Mouse (Mus musculus): Measurements from ENCODE around the gene Raph1. TPM values are rescaled to one million over a fixed set of nuclear protein-coding genes. Genes with fewer than 3 reads are reported as not detected.

Raph1 gene
- total and polyA plus RNA-seq, 2 experiments from 2014 or later: 41.4 to 139 TPM

DNA sequence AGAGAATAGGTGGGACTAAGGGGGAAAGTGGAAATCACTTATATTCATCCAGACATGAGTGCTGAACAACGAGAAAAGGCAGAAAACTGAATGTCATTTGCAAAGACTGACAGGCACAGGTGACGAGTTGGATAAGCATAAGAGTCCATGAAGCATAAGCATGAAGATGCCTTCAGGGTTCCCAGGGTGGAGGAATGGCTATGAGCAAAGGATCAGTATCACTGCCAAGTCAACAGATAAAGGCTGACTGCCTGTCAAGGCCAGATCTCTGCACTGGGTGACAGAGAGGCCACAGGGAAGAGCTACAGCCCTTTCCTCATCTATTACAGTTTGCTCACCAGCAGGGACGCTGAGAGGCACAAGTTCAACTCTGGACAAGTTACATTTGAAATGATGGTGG is 5.8 kb upstream of the Raph1 start:
- H3K4me3 ChIP-seq (ENCODE audit: low read depth, low read length): no peak overlapping the region
- 57% methylated on average over 3 of the region's 3 CpGs for WGBS
- DNase-seq (ENCODE audit: low spot score) (no peak), ATAC-seq (ENCODE audit: insufficient read depth, low read depth) (no peak)
- H3K4me1 ChIP-seq (ENCODE audit: control insufficient read depth, insufficient read depth): peaks cover 10% of the 10 kb centered on the region; the same call in 1 of the 2 replicates
- no peak overlapping the region for H3K4me2 ChIP-seq (ENCODE audit: low read depth, low read length)
- no peaks in the 10 kb centered on the region for H3K9me3 ChIP-seq (replicated peaks; ENCODE audit: control insufficient read depth, low read length)
- TF ChIP-seq CTCF (IDR thresholded peaks at IDR 0.05; ENCODE audit: low read depth) (no peak), EP300 (IDR thresholded peaks at IDR 0.05; ENCODE audit: low read depth) (no peak)
- no peak overlapping the region for H3K27ac ChIP-seq (ENCODE audit: low read depth)
- no peaks in the 10 kb centered on the region for H3K36me3 ChIP-seq (replicated peaks; ENCODE audit: control insufficient read depth, insufficient read depth, low read length)
- H3K27me3 ChIP-seq (ENCODE audit: control insufficient read depth, insufficient read depth, low read length): no peaks in the 10 kb centered on the region
- no peak overlapping the region for H3K9ac ChIP-seq (replicated peaks; ENCODE audit: low read depth, low read length)

GRCm38 (mm10) chr1:60569741-60570140 is 2.8 kb upstream of the Raph1 start:
- TF ChIP-seq EP300 (IDR thresholded peaks at IDR 0.05; ENCODE audit: low read depth) (no peak), CTCF (IDR thresholded peaks at IDR 0.05; ENCODE audit: low read depth) (no peak)
- Histone ChIP-seq H3K4me1 (ENCODE audit: control insufficient read depth, insufficient read depth) (peaks cover 15% of the 10 kb centered on the region; the same call in 1 of the 2 replicates), H3K4me2 (ENCODE audit: low read depth, low read length) (no peak overlapping the region), H3K9ac (replicated peaks; ENCODE audit: low read depth, low read length) (no peak overlapping the region), H3K9me3 (replicated peaks; ENCODE audit: control insufficient read depth, low read length) (no peaks in the 10 kb centered on the region), H3K4me3 (ENCODE audit: low read depth, low read length) (no peak overlapping the region), H3K27me3 (ENCODE audit: control insufficient read depth, insufficient read depth, low read length) (no peaks in the 10 kb centered on the region), H3K36me3 (replicated peaks; ENCODE audit: control insufficient read depth, insufficient read depth, low read length) (no peaks in the 10 kb centered on the region), H3K27ac (ENCODE audit: low read depth) (no peak overlapping the region)
- WGBS: 97% methylated on average over 7 of the region's 7 CpGs
- DNase-seq (ENCODE audit: low spot score): no peak
- no peak for ATAC-seq (ENCODE audit: insufficient read depth, low read depth)

DNA sequence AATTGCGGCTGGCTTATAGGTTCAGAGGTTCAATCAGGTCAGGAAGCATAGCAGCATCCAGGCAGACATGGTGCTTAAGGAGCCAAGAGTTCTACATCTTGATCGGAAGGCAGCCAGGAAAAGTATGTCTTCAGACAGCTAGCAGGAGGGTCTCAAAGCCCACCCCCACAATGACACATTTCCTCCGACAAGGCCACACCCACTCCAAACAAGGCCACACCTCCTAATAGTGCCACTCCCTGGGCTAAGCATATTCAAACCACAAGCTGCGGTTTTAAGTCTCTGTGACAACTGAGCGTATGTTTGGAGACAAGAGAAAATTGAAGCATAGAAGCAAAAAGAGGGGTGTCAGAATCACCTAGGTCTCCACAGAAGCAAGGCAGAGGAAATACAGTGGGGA is 2.3 kb upstream of the Raph1 start:
- no peaks in the 10 kb centered on the region for H3K36me3 ChIP-seq (replicated peaks; ENCODE audit: control insufficient read depth, insufficient read depth, low read length)
- no peak overlapping the region for H3K9ac ChIP-seq (replicated peaks; ENCODE audit: low read depth, low read length)
- H3K4me1 ChIP-seq (ENCODE audit: control insufficient read depth, insufficient read depth): peaks cover 15% of the 10 kb centered on the region; the same call in 1 of the 2 replicates
- WGBS: 67% methylated on average over 5 of the region's 5 CpGs
- TF ChIP-seq CTCF (IDR thresholded peaks at IDR 0.05; ENCODE audit: low read depth) (no peak), EP300 (IDR thresholded peaks at IDR 0.05; ENCODE audit: low read depth) (no peak)
- no peak overlapping the region for H3K4me3 ChIP-seq (ENCODE audit: low read depth, low read length)
- H3K4me2 ChIP-seq (ENCODE audit: low read depth, low read length): no peak overlapping the region
- H3K27me3 ChIP-seq (ENCODE audit: control insufficient read depth, insufficient read depth, low read length): no peaks in the 10 kb centered on the region
- DNase-seq (ENCODE audit: low spot score): no peak
- H3K27ac ChIP-seq (ENCODE audit: low read depth): no peak overlapping the region
- no peak for ATAC-seq (ENCODE audit: insufficient read depth, low read depth)
- no peaks in the 10 kb centered on the region for H3K9me3 ChIP-seq (replicated peaks; ENCODE audit: control insufficient read depth, low read length)

DNA sequence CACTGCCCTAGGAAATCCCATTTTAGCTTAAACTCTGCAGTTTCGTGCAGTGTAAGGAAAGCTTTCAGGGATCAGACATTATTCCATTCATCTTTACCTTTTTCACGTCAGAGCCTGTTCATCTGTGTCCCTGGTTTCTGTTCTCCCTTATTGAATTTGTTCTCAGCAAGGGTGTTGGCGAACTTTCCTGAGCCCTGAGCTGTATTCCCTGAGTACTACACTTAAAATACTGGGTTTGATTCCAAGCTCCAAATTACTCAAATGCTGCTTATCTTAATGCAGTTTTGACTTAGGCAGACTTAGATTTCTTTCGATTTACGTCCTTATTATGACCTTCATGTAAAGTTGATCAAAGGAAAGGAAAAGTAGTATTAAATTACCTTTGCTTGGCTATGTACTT is 417 bp upstream of the Raph1 start:
- 14% methylated on average over 5 of the region's 5 CpGs for WGBS
- Histone ChIP-seq H3K9me3 (replicated peaks; ENCODE audit: control insufficient read depth, low read length) (no peaks in the 10 kb centered on the region), H3K4me1 (ENCODE audit: control insufficient read depth, insufficient read depth) (peaks cover 20% of the 10 kb centered on the region; the same call in 1 of the 2 replicates), H3K4me3 (ENCODE audit: low read depth, low read length) (peak overlapping the region; percentile 100), H3K4me2 (ENCODE audit: low read depth, low read length) (peak overlapping the region; percentile 74), H3K27ac (ENCODE audit: low read depth) (peak overlapping the region; percentile 100), H3K27me3 (ENCODE audit: control insufficient read depth, insufficient read depth, low read length) (no peaks in the 10 kb centered on the region), H3K9ac (replicated peaks; ENCODE audit: low read depth, low read length) (peak overlapping the region; percentile 100), H3K36me3 (replicated peaks; ENCODE audit: control insufficient read depth, insufficient read depth, low read length) (no peaks in the 10 kb centered on the region; the same call in 1 of the 2 replicates)
- no peak for TF ChIP-seq CTCF (IDR thresholded peaks at IDR 0.05; ENCODE audit: low read depth)
- TF ChIP-seq EP300 (IDR thresholded peaks at IDR 0.05; ENCODE audit: low read depth): no peak
- no peak for DNase-seq (ENCODE audit: low spot score)
- ATAC-seq (ENCODE audit: insufficient read depth, low read depth): no peak

DNA sequence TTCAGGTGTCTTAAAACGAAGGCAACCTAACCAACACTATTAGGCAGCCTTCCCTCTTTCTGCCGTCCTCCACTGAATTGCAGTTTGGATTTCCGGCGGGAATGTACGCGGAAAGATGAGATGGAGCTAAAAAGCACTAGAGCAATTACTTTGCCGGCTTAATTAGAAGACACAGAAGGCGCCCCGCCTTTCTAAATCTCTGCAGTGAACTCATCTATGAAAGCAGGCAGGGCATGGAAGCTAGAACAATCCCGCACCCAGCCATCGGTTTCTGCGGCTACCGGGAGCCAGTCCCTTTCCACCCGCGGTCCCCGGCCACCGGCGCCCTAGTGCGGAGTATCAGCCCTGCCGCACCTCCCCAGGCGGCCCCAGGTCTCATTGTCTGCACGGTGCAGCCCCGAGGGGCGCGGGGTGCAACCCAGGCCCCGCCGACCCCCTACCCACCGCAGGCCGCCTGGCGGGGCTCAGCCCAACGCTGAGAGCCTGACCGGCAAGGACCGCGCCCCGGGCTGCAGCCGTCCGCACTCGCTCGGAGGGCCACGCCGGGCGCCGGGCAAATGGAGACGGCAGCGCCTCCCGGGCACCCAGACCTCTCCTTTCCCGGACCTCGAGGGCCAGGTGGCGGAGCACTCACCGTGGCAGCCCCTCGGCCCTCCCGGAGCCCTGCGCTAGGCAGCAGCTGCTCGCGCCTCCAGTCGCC is 823 bp downstream of the Raph1 start:
- WGBS: 0% methylated on average over 52 of the region's 56 CpGs
- Histone ChIP-seq H3K27me3 (ENCODE audit: control insufficient read depth, insufficient read depth, low read length) (no peaks in the 10 kb centered on the region), H3K9me3 (replicated peaks; ENCODE audit: control insufficient read depth, low read length) (no peaks in the 10 kb centered on the region; the same call in 1 of the 2 replicates), H3K9ac (replicated peaks; ENCODE audit: low read depth, low read length) (peak overlapping the region; percentile 100), H3K4me1 (ENCODE audit: control insufficient read depth, insufficient read depth) (peaks cover 20% of the 10 kb centered on the region; the same call in 1 of the 2 replicates), H3K4me2 (ENCODE audit: low read depth, low read length) (peak overlapping the region; percentile 74), H3K27ac (ENCODE audit: low read depth) (peak overlapping the region; percentile 100), H3K36me3 (replicated peaks; ENCODE audit: control insufficient read depth, insufficient read depth, low read length) (peaks cover 5% of the 10 kb centered on the region), H3K4me3 (ENCODE audit: low read depth, low read length) (peak overlapping the region; percentile 100)
- TF ChIP-seq CTCF (IDR thresholded peaks at IDR 0.05; ENCODE audit: low read depth) (no peak), EP300 (IDR thresholded peaks at IDR 0.05; ENCODE audit: low read depth) (no peak)
- no peak for DNase-seq (ENCODE audit: low spot score)
- peak; percentile 30 for ATAC-seq (ENCODE audit: insufficient read depth, low read depth)

Measured in heart, postnatal 0 days (tissue).